Mouse (Mus musculus): ENCODE results near the gene Pkp2. TPM values are rescaled to one million over a fixed set of nuclear protein-coding genes. Genes with fewer than 3 reads are reported as not detected.
"Not testable (repeated sequence)": the region's sequence is repeated elsewhere in the genome, so short reads cannot be mapped to it uniquely, and the experiment has no call there.

Pkp2 gene
- polyA plus RNA-seq, 1 experiment from 2014 or later: 0.75 TPM

DNA sequence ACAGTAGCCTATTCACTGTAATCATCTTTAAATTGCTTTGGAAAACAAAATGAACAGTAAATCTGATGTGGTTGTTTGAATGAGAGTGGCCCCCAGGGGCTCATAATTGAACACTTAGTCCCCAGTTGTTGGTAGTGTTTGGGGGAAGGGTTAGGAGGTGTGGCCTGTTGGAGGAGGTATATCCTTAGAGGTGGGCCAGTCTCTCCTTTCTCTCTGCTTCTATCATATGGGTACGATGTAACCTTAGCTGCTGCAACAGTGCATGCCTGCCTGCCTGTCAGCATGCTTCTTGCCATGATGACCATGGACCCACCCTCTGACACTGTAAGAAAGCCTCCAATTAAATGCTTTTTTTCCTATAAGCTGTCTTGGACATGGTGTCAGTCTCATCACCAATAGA, 9.5 kb downstream of the Pkp2 start:
- Histone ChIP-seq H3K27ac (ENCODE audit: low read length) (no peak overlapping the region), H3K4me2 (ENCODE audit: low read length) (no peak overlapping the region), H3K27me3 (replicated peaks; ENCODE audit: control insufficient read depth, insufficient read depth, low read length) (no peaks in the 10 kb centered on the region), H3K4me3 (replicated peaks; ENCODE audit: low read length) (no peak overlapping the region), H3K9ac (replicated peaks; ENCODE audit: low read depth, low read length) (no peak overlapping the region), H3K36me3 (ENCODE audit: control insufficient read depth, insufficient read depth) (no peaks in the 10 kb centered on the region), H3K9me3 (ENCODE audit: control insufficient read depth, low read length) (no peaks in the 10 kb centered on the region), H3K4me1 (replicated peaks; ENCODE audit: control insufficient read depth, insufficient read depth, low read length) (0 out of 2 replicates have a peak, but pooled peaks cover 4% of the 10 kb centered on the region)
- no peak for ATAC-seq
- WGBS: 69% methylated on average over 1 of the region's 1 CpGs

DNA sequence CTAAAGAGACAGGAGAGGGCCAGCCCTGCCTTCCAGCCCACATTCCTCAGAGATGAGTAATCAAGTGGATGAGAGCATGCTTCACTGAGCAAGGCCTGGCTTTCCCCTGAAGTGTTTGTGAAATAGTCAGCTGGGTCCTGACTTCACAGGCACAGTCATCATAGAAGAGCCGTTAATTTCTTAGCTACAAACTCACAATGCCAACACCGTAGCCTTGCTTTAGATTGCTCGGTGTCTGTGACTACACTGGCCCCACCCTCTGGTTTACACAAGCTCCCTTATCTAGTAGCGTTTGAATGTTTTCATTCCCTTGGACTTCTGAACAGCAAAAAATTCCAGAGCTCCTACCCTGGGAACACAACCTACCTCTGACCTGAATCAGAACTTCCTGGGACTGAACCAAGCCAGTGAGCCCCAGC, 11.4 kb downstream of the Pkp2 start:
- no peaks in the 10 kb centered on the region for H3K36me3 ChIP-seq (ENCODE audit: control insufficient read depth, insufficient read depth)
- H3K27ac ChIP-seq (ENCODE audit: low read length): no peak overlapping the region
- no peak overlapping the region for H3K4me2 ChIP-seq (ENCODE audit: low read length)
- no peak overlapping the region for H3K4me3 ChIP-seq (replicated peaks; ENCODE audit: low read length)
- peak; percentile 59; the same call in 1 of the 2 replicates for ATAC-seq
- H3K9ac ChIP-seq (replicated peaks; ENCODE audit: low read depth, low read length): no peak overlapping the region
- WGBS: 7% methylated on average over 4 of the region's 4 CpGs
- no peaks in the 10 kb centered on the region for H3K9me3 ChIP-seq (ENCODE audit: control insufficient read depth, low read length)
- H3K4me1 ChIP-seq (replicated peaks; ENCODE audit: control insufficient read depth, insufficient read depth, low read length): 0 out of 2 replicates have a peak, but pooled peaks cover 4% of the 10 kb centered on the region
- H3K27me3 ChIP-seq (replicated peaks; ENCODE audit: control insufficient read depth, insufficient read depth, low read length): no peaks in the 10 kb centered on the region

DNA sequence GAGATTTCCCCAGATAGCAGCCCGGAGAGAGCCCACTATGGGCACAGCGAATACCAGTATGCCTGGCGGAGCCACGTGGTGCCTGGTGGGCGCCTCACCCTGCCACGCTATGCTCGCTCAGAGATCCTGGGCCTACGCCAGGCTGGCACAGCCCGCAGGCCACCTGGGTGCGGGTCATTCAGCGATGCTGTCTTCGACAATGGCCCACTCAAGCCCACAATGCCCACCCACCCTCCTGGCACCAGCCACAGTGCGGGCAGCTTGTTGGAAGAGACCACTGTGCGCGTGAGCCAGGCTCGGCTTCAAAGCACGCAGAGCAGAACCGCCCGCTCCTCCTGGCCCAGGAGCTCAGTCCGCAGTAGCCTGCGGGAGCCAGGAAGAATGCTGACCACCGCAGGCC, 12.7 kb downstream of the Pkp2 start:
- no peaks in the 10 kb centered on the region for H3K36me3 ChIP-seq (ENCODE audit: control insufficient read depth, insufficient read depth)
- ATAC-seq: peak; percentile 81
- H3K4me1 ChIP-seq (replicated peaks; ENCODE audit: control insufficient read depth, insufficient read depth, low read length): 0 out of 2 replicates have a peak, but pooled peaks cover 4% of the 10 kb centered on the region
- 0 out of 2 replicates have a peak overlapping the region, but pooled peaks have one; percentile 2 for H3K9ac ChIP-seq (replicated peaks; ENCODE audit: low read depth, low read length)
- H3K27ac ChIP-seq (ENCODE audit: low read length): no peak overlapping the region
- WGBS: 63% methylated on average over 22 of the region's 22 CpGs
- H3K4me3 ChIP-seq (replicated peaks; ENCODE audit: low read length): no peak overlapping the region
- H3K9me3 ChIP-seq (ENCODE audit: control insufficient read depth, low read length): no peaks in the 10 kb centered on the region
- H3K27me3 ChIP-seq (replicated peaks; ENCODE audit: control insufficient read depth, insufficient read depth, low read length): no peaks in the 10 kb centered on the region
- peak overlapping the region; percentile 35 for H3K4me2 ChIP-seq (ENCODE audit: low read length)

DNA sequence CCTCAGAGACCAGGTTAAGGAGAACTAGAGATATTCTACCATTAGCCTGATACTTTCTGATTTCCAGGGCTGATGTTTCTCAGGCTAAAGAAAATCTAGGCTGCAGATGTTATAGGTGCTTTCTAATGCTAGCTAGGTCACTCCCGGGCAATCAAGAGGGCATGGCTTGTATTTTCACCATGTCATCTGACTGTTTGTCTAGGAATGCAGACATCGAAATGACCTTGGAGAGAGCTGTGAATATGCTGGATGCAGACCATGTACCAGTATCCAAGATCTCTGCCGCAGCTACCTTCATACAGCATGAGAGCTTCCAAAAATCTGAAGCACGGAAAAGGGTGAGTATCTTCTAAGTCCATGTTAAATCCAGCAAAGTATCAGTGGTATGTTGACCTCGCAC, 17.3 kb downstream of the Pkp2 start:
- 94% methylated on average over 5 of the region's 5 CpGs for WGBS
- H3K4me2 ChIP-seq (ENCODE audit: low read length): no peak overlapping the region
- no peaks in the 10 kb centered on the region for H3K4me1 ChIP-seq (replicated peaks; ENCODE audit: control insufficient read depth, insufficient read depth, low read length)
- H3K27me3 ChIP-seq (replicated peaks; ENCODE audit: control insufficient read depth, insufficient read depth, low read length): no peaks in the 10 kb centered on the region
- H3K36me3 ChIP-seq (ENCODE audit: control insufficient read depth, insufficient read depth): no peaks in the 10 kb centered on the region
- no peak overlapping the region for H3K27ac ChIP-seq (ENCODE audit: low read length)
- H3K9me3 ChIP-seq (ENCODE audit: control insufficient read depth, low read length): no peaks in the 10 kb centered on the region
- H3K9ac ChIP-seq (replicated peaks; ENCODE audit: low read depth, low read length): no peak overlapping the region
- no peak overlapping the region for H3K4me3 ChIP-seq (replicated peaks; ENCODE audit: low read length)
- ATAC-seq: no peak

- no peak overlapping the region for H3K4me3 ChIP-seq (replicated peaks; ENCODE audit: low read length)
- WGBS: 96% methylated on average over 2 of the region's 2 CpGs
- no peak for ATAC-seq
- no peaks in the 10 kb centered on the region for H3K9me3 ChIP-seq (ENCODE audit: control insufficient read depth, low read length)
- no peak overlapping the region for H3K27ac ChIP-seq (ENCODE audit: low read length)
- H3K36me3 ChIP-seq (ENCODE audit: control insufficient read depth, insufficient read depth): no peaks in the 10 kb centered on the region
- no peaks in the 10 kb centered on the region for H3K27me3 ChIP-seq (replicated peaks; ENCODE audit: control insufficient read depth, insufficient read depth, low read length)
- H3K4me1 ChIP-seq (replicated peaks; ENCODE audit: control insufficient read depth, insufficient read depth, low read length): no peaks in the 10 kb centered on the region
- H3K4me2 ChIP-seq (ENCODE audit: low read length): no peak overlapping the region
- no peak overlapping the region for H3K9ac ChIP-seq (replicated peaks; ENCODE audit: low read depth, low read length)
Measured at GRCm38 (mm10) chr16:16233919-16234318, 20.8 kb downstream of the Pkp2 start.

- H3K4me1 ChIP-seq (replicated peaks; ENCODE audit: control insufficient read depth, insufficient read depth, low read length); H3K9ac ChIP-seq (replicated peaks; ENCODE audit: low read depth, low read length); H3K4me2 ChIP-seq (ENCODE audit: low read length); H3K27me3 ChIP-seq (replicated peaks; ENCODE audit: control insufficient read depth, insufficient read depth, low read length); H3K36me3 ChIP-seq (ENCODE audit: control insufficient read depth, insufficient read depth); H3K27ac ChIP-seq (ENCODE audit: low read length); H3K9me3 ChIP-seq (ENCODE audit: control insufficient read depth, low read length); ATAC-seq; H3K4me3 ChIP-seq (replicated peaks; ENCODE audit: low read length): not testable (repeated sequence)
- 88% methylated on average over 9 of the region's 9 CpGs for WGBS
Measured at GRCm38 (mm10) chr16:16236681-16237080, 23.6 kb downstream of the Pkp2 start.

DNA sequence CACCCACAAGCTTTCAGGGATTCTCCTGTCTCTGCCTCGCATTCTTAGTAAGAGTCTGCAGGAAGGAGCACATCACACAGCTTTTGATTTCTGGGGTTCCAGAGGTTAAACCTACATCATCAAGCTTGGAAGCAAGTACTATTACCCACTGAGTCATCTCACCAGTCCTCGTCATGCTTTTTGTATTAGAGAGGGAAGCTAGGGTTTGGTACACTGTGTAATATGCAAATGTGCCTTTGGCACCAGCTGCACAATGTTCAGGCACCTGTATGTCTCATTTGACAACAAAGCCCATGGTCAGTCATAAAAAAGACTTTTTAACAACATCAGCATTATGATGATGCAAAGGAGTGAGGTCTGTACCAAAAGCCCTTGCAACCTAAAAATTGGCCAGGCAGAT, 25.2 kb downstream of the Pkp2 start:
- WGBS: 73% methylated on average over 2 of the region's 2 CpGs
- H3K27ac ChIP-seq (ENCODE audit: low read length): no peak overlapping the region

GRCm38 (mm10) chr16:16244711-16245110, 31.6 kb downstream of the Pkp2 start:
- Histone ChIP-seq H3K4me2 (ENCODE audit: low read length) (no peak overlapping the region), H3K4me1 (replicated peaks; ENCODE audit: control insufficient read depth, insufficient read depth, low read length) (no peaks in the 10 kb centered on the region), H3K27ac (ENCODE audit: low read length) (no peak overlapping the region), H3K4me3 (replicated peaks; ENCODE audit: low read length) (no peak overlapping the region), H3K27me3 (replicated peaks; ENCODE audit: control insufficient read depth, insufficient read depth, low read length) (no peaks in the 10 kb centered on the region), H3K36me3 (ENCODE audit: control insufficient read depth, insufficient read depth) (no peaks in the 10 kb centered on the region), H3K9me3 (ENCODE audit: control insufficient read depth, low read length) (no peaks in the 10 kb centered on the region), H3K9ac (replicated peaks; ENCODE audit: low read depth, low read length) (no peak overlapping the region)
- no peak for ATAC-seq
- 59% methylated on average over 2 of the region's 2 CpGs for WGBS

More for the DNA sequence above, 25.2 kb downstream of the Pkp2 start:
- Histone ChIP-seq H3K4me3 (replicated peaks; ENCODE audit: low read length) (no peak overlapping the region), H3K4me2 (ENCODE audit: low read length) (no peak overlapping the region), H3K9ac (replicated peaks; ENCODE audit: low read depth, low read length) (no peak overlapping the region), H3K27me3 (replicated peaks; ENCODE audit: control insufficient read depth, insufficient read depth, low read length) (no peaks in the 10 kb centered on the region), H3K4me1 (replicated peaks; ENCODE audit: control insufficient read depth, insufficient read depth, low read length) (no peaks in the 10 kb centered on the region), H3K36me3 (ENCODE audit: control insufficient read depth, insufficient read depth) (no peaks in the 10 kb centered on the region), H3K9me3 (ENCODE audit: control insufficient read depth, low read length) (no peaks in the 10 kb centered on the region)
- no peak for ATAC-seq

GRCm38 (mm10) chr16:16250470-16250869, 37.4 kb downstream of the Pkp2 start:
- WGBS: 70% methylated on average over 2 of the region's 2 CpGs
- Histone ChIP-seq H3K4me2 (ENCODE audit: low read length) (no peak overlapping the region), H3K4me1 (replicated peaks; ENCODE audit: control insufficient read depth, insufficient read depth, low read length) (0 out of 2 replicates have a peak, but pooled peaks cover 4% of the 10 kb centered on the region), H3K9ac (replicated peaks; ENCODE audit: low read depth, low read length) (no peak overlapping the region), H3K36me3 (ENCODE audit: control insufficient read depth, insufficient read depth) (no peaks in the 10 kb centered on the region), H3K27ac (ENCODE audit: low read length) (no peak overlapping the region), H3K27me3 (replicated peaks; ENCODE audit: control insufficient read depth, insufficient read depth, low read length) (no peaks in the 10 kb centered on the region), H3K9me3 (ENCODE audit: control insufficient read depth, low read length) (no peaks in the 10 kb centered on the region), H3K4me3 (replicated peaks; ENCODE audit: low read length) (no peak overlapping the region)
- no peak for ATAC-seq

Data from forebrain, embryonic 16.5 days (tissue).